Mouse (Mus musculus): ENCODE results near the gene Camk1d. TPM values are rescaled to one million over a fixed set of nuclear protein-coding genes. Genes with fewer than 3 reads are reported as not detected.
A peak's percentile ranks its signal among the peaks of the same experiment; 100 is the strongest.

Camk1d gene
- polyA plus RNA-seq, 1 experiment from 2014 or later: 2.0 TPM

DNA sequence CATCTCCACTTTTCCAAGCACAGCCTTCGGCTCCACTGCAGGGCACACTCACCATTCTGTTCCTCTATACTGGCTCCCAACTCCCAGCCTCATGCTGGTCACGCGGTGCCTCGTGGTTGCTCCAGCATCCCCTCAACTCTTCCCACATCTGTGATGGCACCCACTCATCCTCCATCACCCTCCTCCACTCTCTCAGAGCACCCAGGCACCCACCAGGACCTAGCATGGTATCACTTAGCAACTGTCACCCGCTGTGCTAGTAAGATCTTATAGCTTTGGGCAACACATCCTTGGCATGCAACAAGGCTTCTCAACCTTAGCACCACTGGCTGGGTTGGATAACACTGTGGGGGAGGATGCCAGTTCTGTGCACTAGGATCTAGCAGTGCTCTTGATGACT, 115.8 kb downstream of the Camk1d start:
- no peak overlapping the region for H3K9ac ChIP-seq (replicated peaks)
- WGBS (ENCODE audit: insufficient replicate concordance): 85% methylated on average over 5 of the region's 5 CpGs
- no peaks in the 10 kb centered on the region for H3K36me3 ChIP-seq (replicated peaks; ENCODE audit: insufficient read depth, low read length)
- peaks cover 23% of the 10 kb centered on the region for H3K4me1 ChIP-seq (ENCODE audit: insufficient read depth)
- DNase-seq (no peak), ATAC-seq (no peak)
- no peak for TF ChIP-seq EP300 (IDR thresholded peaks at IDR 0.05; ENCODE audit: low read depth)
- no peak for TF ChIP-seq CTCF (IDR thresholded peaks at IDR 0.05; ENCODE audit: low read depth)
- H3K9me3 ChIP-seq (ENCODE audit: low read length): no peaks in the 10 kb centered on the region
- no peak overlapping the region for H3K27ac ChIP-seq (ENCODE audit: low read depth)
- H3K4me3 ChIP-seq (ENCODE audit: low read depth, low read length): no peak overlapping the region
- no peaks in the 10 kb centered on the region for H3K27me3 ChIP-seq (ENCODE audit: insufficient read depth, low read length)
- no peak overlapping the region for H3K4me2 ChIP-seq (ENCODE audit: low read depth, low read length)

DNA sequence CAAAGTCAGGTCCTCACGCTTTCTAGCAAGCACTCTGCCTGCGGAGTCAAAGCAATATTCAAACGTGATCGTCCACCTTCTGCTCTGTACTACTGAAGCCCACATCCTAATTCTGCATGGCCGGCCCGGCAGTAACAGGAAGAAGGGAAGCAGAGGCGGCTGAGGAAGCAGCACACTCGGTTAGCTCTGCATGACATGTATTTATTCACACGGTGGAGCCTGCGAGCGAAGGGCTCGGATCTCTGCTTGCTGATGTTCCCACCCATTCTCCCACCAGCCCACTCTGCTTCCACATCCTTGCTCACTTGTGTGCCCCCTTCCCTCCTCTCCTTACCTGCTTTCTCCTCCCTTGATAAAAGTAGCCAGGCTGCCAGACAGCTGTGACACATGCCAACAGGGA, 117.4 kb downstream of the Camk1d start:
- Histone ChIP-seq H3K36me3 (replicated peaks; ENCODE audit: insufficient read depth, low read length) (no peaks in the 10 kb centered on the region), H3K4me3 (ENCODE audit: low read depth, low read length) (no peak overlapping the region), H3K9ac (replicated peaks) (no peak overlapping the region), H3K27me3 (ENCODE audit: insufficient read depth, low read length) (no peaks in the 10 kb centered on the region), H3K4me1 (ENCODE audit: insufficient read depth) (peaks cover 23% of the 10 kb centered on the region), H3K27ac (ENCODE audit: low read depth) (no peak overlapping the region), H3K9me3 (ENCODE audit: low read length) (no peaks in the 10 kb centered on the region), H3K4me2 (ENCODE audit: low read depth, low read length) (no peak overlapping the region)
- ATAC-seq: no peak
- 18% methylated on average over 12 of the region's 12 CpGs for WGBS (ENCODE audit: insufficient replicate concordance)
- TF ChIP-seq EP300 (IDR thresholded peaks at IDR 0.05; ENCODE audit: low read depth) (no peak), CTCF (IDR thresholded peaks at IDR 0.05; ENCODE audit: low read depth) (no peak)
- DNase-seq: no peak

DNA sequence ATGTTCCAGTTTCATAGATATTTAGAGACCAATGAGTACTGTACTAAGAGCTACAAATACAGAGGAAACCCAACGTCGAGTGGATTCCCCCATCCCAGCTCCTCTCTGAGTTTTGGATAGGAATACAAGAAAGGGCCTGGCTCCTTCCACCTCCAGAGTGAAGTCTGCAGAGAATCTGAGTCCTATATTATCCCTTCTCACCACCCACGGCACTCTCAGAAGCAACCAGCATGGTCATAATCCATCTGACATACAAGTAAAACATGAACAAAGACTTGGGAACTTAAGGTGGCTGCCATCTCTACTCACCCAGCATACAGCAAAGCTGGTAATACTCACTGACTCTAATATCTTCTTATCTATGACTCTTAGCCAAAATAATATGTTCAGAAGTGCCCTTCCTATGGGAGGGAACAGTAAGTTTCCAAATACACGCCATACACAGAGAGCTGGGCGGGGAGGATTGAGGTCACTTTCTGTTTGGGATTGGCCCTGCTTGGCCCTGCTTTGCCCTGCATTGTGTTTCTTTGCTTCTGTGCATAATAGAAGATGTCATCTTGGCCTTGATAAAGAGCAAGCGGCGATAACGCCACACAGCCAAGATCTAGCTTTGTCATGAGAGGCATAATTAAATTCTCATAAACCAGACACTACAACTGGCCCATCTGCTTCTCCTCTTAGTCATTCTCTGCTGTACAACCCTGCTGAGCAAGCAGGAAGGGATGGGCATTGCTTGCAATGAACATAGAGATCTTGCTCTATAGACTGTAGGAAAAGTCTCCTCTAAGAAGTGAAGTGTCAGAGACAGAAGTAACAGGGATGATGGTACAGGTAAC, 118.7 kb downstream of the Camk1d start:
- Histone ChIP-seq H3K9me3 (ENCODE audit: low read length) (no peaks in the 10 kb centered on the region), H3K4me1 (ENCODE audit: insufficient read depth) (peaks cover 15% of the 10 kb centered on the region), H3K27ac (ENCODE audit: low read depth) (no peak overlapping the region), H3K4me3 (ENCODE audit: low read depth, low read length) (no peak overlapping the region), H3K36me3 (replicated peaks; ENCODE audit: insufficient read depth, low read length) (no peaks in the 10 kb centered on the region), H3K9ac (replicated peaks) (no peak overlapping the region), H3K4me2 (ENCODE audit: low read depth, low read length) (no peak overlapping the region), H3K27me3 (ENCODE audit: insufficient read depth, low read length) (no peaks in the 10 kb centered on the region)
- ATAC-seq (no peak), DNase-seq (no peak)
- WGBS (ENCODE audit: insufficient replicate concordance): 82% methylated on average over 8 of the region's 8 CpGs
- TF ChIP-seq EP300 (IDR thresholded peaks at IDR 0.05; ENCODE audit: low read depth): no peak
- TF ChIP-seq CTCF (IDR thresholded peaks at IDR 0.05; ENCODE audit: low read depth): no peak

DNA sequence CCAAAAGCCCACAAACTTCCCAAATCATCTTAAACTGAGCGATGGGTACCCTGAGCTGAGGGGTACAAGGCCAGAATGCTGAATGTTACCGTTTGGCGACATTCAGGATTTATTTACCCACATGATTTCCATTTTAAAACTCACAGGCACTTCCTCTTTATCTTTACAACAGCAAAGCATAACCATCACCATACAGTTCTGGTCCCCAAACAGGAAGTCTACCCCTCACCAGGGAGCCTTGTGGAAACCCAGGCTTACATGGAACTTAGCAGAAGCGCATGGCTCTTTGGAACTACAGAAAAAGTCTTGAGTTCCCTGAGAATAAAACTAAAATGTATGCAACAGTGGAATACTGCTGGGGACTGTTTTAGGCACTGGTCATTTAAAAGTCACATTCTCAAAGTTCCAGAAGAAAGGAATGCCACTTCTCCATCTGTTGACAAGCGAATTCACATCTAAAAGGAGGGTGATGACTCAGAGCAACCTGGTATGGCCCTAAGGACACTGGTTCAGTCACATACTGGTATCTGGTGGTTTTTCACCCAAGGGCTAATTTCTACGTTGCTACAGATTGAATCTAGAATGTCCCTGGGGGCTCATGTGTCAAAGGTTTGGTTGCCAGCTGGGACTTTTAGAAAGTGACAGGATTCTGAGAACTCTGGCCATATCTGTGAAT, 121.7 kb downstream of the Camk1d start:
- H3K4me1 ChIP-seq (ENCODE audit: insufficient read depth): peaks cover 3% of the 10 kb centered on the region; the same call in 1 of the 2 replicates
- H3K27ac ChIP-seq (ENCODE audit: low read depth): no peak overlapping the region
- DNase-seq (no peak), ATAC-seq (no peak)
- H3K9me3 ChIP-seq (ENCODE audit: low read length): no peaks in the 10 kb centered on the region
- no peak overlapping the region for H3K4me2 ChIP-seq (ENCODE audit: low read depth, low read length)
- TF ChIP-seq CTCF (IDR thresholded peaks at IDR 0.05; ENCODE audit: low read depth) (no peak), EP300 (IDR thresholded peaks at IDR 0.05; ENCODE audit: low read depth) (no peak)
- H3K36me3 ChIP-seq (replicated peaks; ENCODE audit: insufficient read depth, low read length): no peaks in the 10 kb centered on the region
- 44% methylated on average over 6 of the region's 6 CpGs for WGBS (ENCODE audit: insufficient replicate concordance)
- no peaks in the 10 kb centered on the region for H3K27me3 ChIP-seq (ENCODE audit: insufficient read depth, low read length)
- H3K9ac ChIP-seq (replicated peaks): no peak overlapping the region
- H3K4me3 ChIP-seq (ENCODE audit: low read depth, low read length): no peak overlapping the region

DNA sequence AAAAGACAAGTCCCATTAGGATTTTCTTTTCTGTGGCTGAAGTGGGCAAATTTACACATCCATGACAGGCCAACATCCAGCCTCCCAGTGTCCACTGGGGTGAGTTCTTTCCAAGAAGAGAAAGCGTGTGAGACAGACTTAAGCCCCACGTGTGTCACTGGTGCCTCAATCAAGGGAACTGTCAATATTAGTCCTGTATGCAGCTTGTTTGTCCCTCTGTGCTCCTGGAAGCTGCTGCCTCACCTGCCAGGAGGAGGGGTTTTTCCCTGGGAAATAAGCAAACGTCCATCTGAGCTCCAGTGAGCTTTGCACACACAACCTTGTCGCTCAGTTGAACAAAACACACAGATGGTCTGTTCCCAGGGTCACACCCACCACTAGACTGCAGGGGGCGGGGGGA, 124.2 kb downstream of the Camk1d start:
- Histone ChIP-seq H3K9ac (replicated peaks) (no peak overlapping the region), H3K36me3 (replicated peaks; ENCODE audit: insufficient read depth, low read length) (no peaks in the 10 kb centered on the region), H3K4me1 (ENCODE audit: insufficient read depth) (no peaks in the 10 kb centered on the region), H3K27me3 (ENCODE audit: insufficient read depth, low read length) (no peaks in the 10 kb centered on the region), H3K9me3 (ENCODE audit: low read length) (no peaks in the 10 kb centered on the region), H3K27ac (ENCODE audit: low read depth) (no peak overlapping the region), H3K4me2 (ENCODE audit: low read depth, low read length) (no peak overlapping the region), H3K4me3 (ENCODE audit: low read depth, low read length) (no peak overlapping the region)
- peak; percentile 76 for ATAC-seq
- TF ChIP-seq EP300 (IDR thresholded peaks at IDR 0.05; ENCODE audit: low read depth) (no peak), CTCF (IDR thresholded peaks at IDR 0.05; ENCODE audit: low read depth) (no peak)
- peak; percentile 22 for DNase-seq
- WGBS (ENCODE audit: insufficient replicate concordance): 53% methylated on average over 5 of the region's 5 CpGs

DNA sequence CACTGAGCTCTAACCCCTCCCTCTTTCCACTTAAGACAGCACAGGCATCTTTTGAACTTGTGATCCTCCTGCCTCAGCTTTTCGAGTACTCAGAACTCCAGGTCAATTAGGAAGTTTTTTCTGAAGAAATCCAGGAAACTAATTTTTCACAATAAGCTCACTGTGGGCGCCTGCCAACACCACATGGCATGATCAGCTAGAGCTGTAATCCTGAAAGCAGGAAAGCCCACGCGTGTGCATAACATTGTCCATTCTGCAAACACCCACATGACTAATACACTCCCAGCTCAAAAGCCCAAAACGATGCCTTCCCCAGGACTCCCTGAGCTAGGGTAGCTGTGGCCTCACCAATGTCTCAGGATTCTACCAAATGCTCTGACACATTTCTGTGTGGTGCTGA, 125.2 kb downstream of the Camk1d start:
- Histone ChIP-seq H3K36me3 (replicated peaks; ENCODE audit: insufficient read depth, low read length) (no peaks in the 10 kb centered on the region), H3K9me3 (ENCODE audit: low read length) (no peaks in the 10 kb centered on the region), H3K27me3 (ENCODE audit: insufficient read depth, low read length) (no peaks in the 10 kb centered on the region), H3K4me1 (ENCODE audit: insufficient read depth) (no peaks in the 10 kb centered on the region), H3K4me2 (ENCODE audit: low read depth, low read length) (no peak overlapping the region), H3K9ac (replicated peaks) (no peak overlapping the region), H3K27ac (ENCODE audit: low read depth) (no peak overlapping the region), H3K4me3 (ENCODE audit: low read depth, low read length) (no peak overlapping the region)
- ATAC-seq: no peak
- TF ChIP-seq CTCF (IDR thresholded peaks at IDR 0.05; ENCODE audit: low read depth) (no peak), EP300 (IDR thresholded peaks at IDR 0.05; ENCODE audit: low read depth) (no peak)
- 78% methylated on average over 5 of the region's 5 CpGs for WGBS (ENCODE audit: insufficient replicate concordance)
- DNase-seq: no peak
